Mouse (Mus musculus) embryonic fibroblast, embryonic 13.5 days (primary cell): ENCODE results near the gene Tmcc1. TPM values are rescaled to one million over a fixed set of nuclear protein-coding genes. Genes with fewer than 3 reads are reported as not detected.
"Not testable (repeated sequence)": the region's sequence is repeated elsewhere in the genome, so short reads cannot be mapped to it uniquely, and the experiment has no call there.

Experiments used
- H3K27ac ChIP-seq: 2 replicates; pipeline ENCODE4 v1.5.1; 2012; ENCODE audit warnings: low read length, control low read depth, inconsistent platforms; ENCODE audit not compliant: insufficient read depth
- H3K4me1 ChIP-seq: 2 replicates; pipeline ENCODE4 v1.6.1; 2011; ENCODE audit warnings: low read length; ENCODE audit not compliant: control insufficient read depth, insufficient read depth
- H3K4me3 ChIP-seq: 2 replicates; pipeline ENCODE4 v1.5.1; 2011; ENCODE audit warnings: mild to moderate bottlenecking, control low read depth, low read length; ENCODE audit not compliant: insufficient read depth
- CTCF ChIP-seq: IDR thresholded peaks from 2 replicates; pipeline ENCODE4 v1.5.1; 2011; ENCODE audit warnings: mild to moderate bottlenecking, control low read depth, low read length, moderate library complexity, borderline replicate concordance; ENCODE audit not compliant: insufficient read depth
- POLR2A ChIP-seq: IDR thresholded peaks from 2 replicates; pipeline ENCODE4 v1.6.1; 2011; ENCODE audit warnings: low read depth, mild to moderate bottlenecking, control low read depth, low read length, moderate library complexity
- polyA plus RNA-seq: library from polyadenylated mRNA; stranded (reverse); fragments of >200 nt; gene quantifications from 2 replicates; pipeline ENCODE4 v1.2.4, GENCODE M21; 2011; ENCODE audit warnings: low read depth; ENCODE audit not compliant: missing spikeins, insufficient read length

Gene Tmcc1
- polyA plus RNA-seq, 1 experiment = 22.7 TPM

DNA sequence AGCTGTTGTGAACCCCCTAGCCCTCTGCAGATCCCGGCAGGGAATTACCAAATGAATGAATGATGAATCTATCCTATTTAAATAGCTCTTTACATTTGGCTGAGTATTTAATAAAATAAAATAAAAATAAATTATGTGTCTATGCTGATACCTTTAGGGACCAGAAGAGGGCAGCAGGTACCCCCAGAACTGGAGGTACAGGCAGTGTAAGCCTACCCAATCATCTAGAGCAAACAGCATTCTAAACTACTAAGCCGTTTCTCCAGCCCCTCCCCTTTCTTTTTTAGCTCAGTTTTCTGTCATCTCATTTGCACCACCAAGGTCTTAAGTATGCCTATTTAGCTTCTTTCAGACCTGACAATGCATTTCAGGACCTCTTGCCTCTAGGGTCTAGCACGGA is 4.9 kb upstream of the Tmcc1 start:
- peak; percentile 26; the same call in 1 of the 2 replicates for TF ChIP-seq CTCF
- TF ChIP-seq POLR2A = no peak
- Histone ChIP-seq H3K27ac (no peak overlapping the region), H3K4me1 (no peaks in the 10 kb centered on the region; the same call in 1 of the 2 replicates), H3K4me3 (no peak overlapping the region)

- TF ChIP-seq POLR2A (no peak), CTCF (no peak)
Measured at GRCm38 (mm10) chr6:116195811-116196210, 2.5 kb upstream of the Tmcc1 start.

DNA sequence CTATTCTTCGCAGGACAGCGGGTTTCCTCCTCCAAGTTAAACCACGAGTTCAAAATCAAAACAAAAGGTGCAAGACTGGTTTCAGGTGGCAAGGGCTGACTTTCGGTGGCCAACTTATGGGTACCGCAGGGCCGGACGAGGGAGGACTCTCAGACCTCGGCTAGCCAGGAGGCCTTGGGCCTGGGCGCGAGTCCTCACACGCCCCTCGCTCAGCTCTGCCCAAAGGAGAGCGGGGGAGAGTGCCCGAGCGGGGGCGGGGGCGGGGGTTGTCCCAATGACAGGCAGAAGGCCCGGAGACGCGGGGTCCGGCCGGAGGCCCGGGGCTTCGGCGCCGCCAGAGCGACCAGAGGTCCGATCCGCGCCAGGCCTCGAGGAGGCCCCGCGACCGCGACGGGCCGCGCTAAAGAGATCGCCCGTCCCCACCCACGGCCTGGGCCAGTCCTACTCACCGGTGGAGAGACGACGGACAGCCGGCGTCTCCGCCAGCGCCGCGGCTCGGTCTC is 426 bp downstream of the Tmcc1 start:
- H3K4me3 ChIP-seq = peak overlapping the region; percentile 82
- no peaks in the 10 kb centered on the region; the same call in none of the 2 replicates for H3K4me1 ChIP-seq
- TF ChIP-seq CTCF = no peak
- TF ChIP-seq POLR2A = no peak
- no peak overlapping the region for H3K27ac ChIP-seq

More at GRCm38 (mm10) chr6:116195811-116196210, 2.5 kb upstream of the Tmcc1 start:
- Histone ChIP-seq H3K4me1 (no peaks in the 10 kb centered on the region; the same call in 1 of the 2 replicates), H3K27ac (no peak overlapping the region), H3K4me3 (no peak overlapping the region)

DNA sequence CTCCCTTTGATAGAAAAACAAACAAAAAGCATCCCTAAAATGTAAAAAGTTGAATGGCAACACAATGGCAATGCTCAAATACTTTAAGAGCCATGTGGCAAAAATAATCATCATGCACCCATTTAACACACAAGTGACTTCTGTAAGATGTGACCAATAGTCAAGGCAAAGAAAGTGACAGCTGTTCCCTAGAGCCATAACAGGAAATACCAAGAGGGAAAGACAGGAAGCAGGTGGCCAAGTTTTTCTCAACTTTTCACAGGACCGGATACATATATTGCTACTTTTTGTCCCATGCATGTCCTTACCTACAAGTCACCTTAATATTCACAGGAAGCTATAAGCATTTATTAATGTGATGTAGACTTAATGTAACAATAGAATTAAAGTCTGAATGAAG is 3.9 kb downstream of the Tmcc1 start:
- no peaks in the 10 kb centered on the region; the same call in none of the 2 replicates for H3K4me1 ChIP-seq
- H3K27ac ChIP-seq = peak overlapping the region; percentile 32; the same call in 1 of the 2 replicates
- TF ChIP-seq POLR2A = no peak
- TF ChIP-seq CTCF = no peak
- no peak overlapping the region for H3K4me3 ChIP-seq

GRCm38 (mm10) chr6:116186485-116186884 is 6.8 kb downstream of the Tmcc1 start:
- H3K4me1 ChIP-seq = no peaks in the 10 kb centered on the region; the same call in 1 of the 2 replicates

GRCm38 (mm10) chr6:116183509-116183908 is 9.8 kb downstream of the Tmcc1 start:
- Histone ChIP-seq H3K4me3 (no peak overlapping the region), H3K4me1 (no peaks in the 10 kb centered on the region), H3K27ac (no peak overlapping the region)
- TF ChIP-seq POLR2A = no peak
- no peak for TF ChIP-seq CTCF

More at GRCm38 (mm10) chr6:116186485-116186884, 6.8 kb downstream of the Tmcc1 start:
- TF ChIP-seq POLR2A (no peak), CTCF (no peak)
- Histone ChIP-seq H3K27ac (no peak overlapping the region), H3K4me3 (no peak overlapping the region)

GRCm38 (mm10) chr6:116180731-116181130 is 12.6 kb downstream of the Tmcc1 start:
- no peak overlapping the region for H3K27ac ChIP-seq
- no peak for TF ChIP-seq POLR2A
- TF ChIP-seq CTCF = no peak
- no peaks in the 10 kb centered on the region for H3K4me1 ChIP-seq
- no peak overlapping the region for H3K4me3 ChIP-seq

DNA sequence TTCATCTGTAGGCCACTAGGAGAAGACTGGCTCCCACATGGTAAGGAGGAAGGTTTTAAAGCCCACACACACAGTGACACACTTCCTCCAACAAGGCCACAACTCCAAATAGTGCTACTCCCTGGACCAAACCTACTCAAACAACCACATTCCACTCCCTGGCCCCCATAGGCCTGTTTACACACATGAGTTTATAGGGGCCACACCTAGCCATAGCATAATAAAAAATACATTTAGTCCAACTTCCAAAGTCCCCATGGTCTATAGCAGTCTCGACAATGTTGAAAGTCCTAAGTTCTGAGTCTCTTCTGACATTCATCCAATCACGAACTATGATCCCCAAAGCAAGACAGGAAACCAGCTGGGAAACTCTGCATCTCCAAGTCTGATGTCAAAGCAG is 14.9 kb downstream of the Tmcc1 start:
- H3K27ac ChIP-seq = no peak overlapping the region
- no peak overlapping the region for H3K4me3 ChIP-seq
- H3K4me1 ChIP-seq = no peaks in the 10 kb centered on the region
- TF ChIP-seq CTCF (no peak), POLR2A (no peak)

DNA sequence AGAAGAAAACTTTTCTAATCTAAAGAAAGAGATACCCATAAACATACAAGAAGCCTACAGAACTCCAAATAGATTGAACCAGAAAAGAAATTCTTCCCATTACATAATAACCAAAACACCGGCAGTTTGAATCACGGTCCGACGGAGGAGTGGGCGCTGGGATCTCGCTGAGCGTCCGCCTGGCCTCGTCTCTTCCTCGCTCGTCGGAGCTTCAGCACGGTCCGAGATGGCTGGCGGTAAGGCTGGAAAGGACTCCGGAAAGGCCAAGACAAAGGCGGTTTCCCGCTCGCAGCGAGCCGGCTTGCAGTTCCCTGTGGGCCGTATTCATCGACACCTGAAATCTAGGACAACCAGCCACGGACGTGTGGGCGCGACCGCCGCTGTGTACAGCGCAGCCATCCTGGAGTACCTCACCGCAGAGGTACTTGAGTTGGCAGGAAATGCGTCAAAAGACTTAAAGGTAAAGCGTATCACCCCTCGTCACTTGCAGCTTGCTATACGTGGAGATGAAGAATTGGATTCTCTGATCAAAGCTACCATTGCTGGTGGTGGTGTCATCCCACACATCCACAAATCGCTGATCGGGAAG is 19.7 kb downstream of the Tmcc1 start:
- H3K4me3 ChIP-seq, H3K4me1 ChIP-seq, H3K27ac ChIP-seq: not testable (repeated sequence)

DNA sequence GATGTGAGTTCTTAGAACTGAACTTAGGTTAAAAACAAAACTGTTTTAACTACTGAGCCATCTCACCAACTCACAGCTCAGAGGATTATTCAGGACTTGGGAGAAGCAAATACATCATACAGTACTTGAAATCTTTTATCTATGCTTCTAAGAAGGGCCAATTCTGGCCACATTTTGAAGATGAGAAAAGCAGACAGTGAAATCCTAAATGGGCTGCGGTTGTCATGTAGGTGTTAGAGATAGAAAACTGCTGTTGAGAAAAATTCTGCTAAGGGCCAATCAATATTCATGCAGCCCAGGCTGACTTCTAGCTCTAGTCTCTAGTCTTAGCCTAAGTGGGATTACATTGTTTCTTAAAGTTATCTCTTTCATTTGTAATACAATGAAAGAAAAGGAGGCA is 26.9 kb downstream of the Tmcc1 start:
- no peak for TF ChIP-seq POLR2A
- TF ChIP-seq CTCF = no peak
- Histone ChIP-seq H3K4me1 (no peaks in the 10 kb centered on the region), H3K4me3 (no peak overlapping the region), H3K27ac (no peak overlapping the region)
